Mouse (Mus musculus) splenic B cell, adult 2 months (primary cell): ENCODE results near the gene Tcte1.

Experiments
- DNase-seq: peaks from one replicate; pipeline ENCODE4 v3.0.0-alpha.2; 2011; ENCODE audit warnings: low read depth, low spot score
- H3K27me3 ChIP-seq: 2 replicates; pipeline ENCODE4 v1.6.1; 2012; ENCODE audit warnings: mild to moderate bottlenecking, low read length, moderate library complexity, mixed read lengths; ENCODE audit not compliant: control insufficient read depth, poor library complexity, insufficient read depth, severe bottlenecking
- H3K36me3 ChIP-seq: 2 replicates; pipeline ENCODE4 v1.6.1; 2012; ENCODE audit warnings: mild to moderate bottlenecking, low read length, moderate library complexity, mixed read lengths; ENCODE audit not compliant: control insufficient read depth, poor library complexity, insufficient read depth, severe bottlenecking

Gene Tcte1

GRCm38 (mm10) chr17:45574129-45574761, 51.0 kb downstream of the Tcte1 start:
- no peaks in the 10 kb centered on the region for H3K27me3 ChIP-seq
- peak; percentile 86 for DNase-seq
- peaks cover 18% of the 10 kb centered on the region for H3K36me3 ChIP-seq

GRCm38 (mm10) chr17:45575123-45575897, 52.1 kb downstream of the Tcte1 start:
- DNase-seq = no peak
- H3K27me3 ChIP-seq = no peaks in the 10 kb centered on the region
- H3K36me3 ChIP-seq = peaks cover 11% of the 10 kb centered on the region

GRCm38 (mm10) chr17:45578242-45578641, 55.0 kb downstream of the Tcte1 start:
- DNase-seq = no peak
- Histone ChIP-seq H3K36me3 (no peaks in the 10 kb centered on the region), H3K27me3 (no peaks in the 10 kb centered on the region)

GRCm38 (mm10) chr17:45578843-45579242, 55.6 kb downstream of the Tcte1 start:
- H3K36me3 ChIP-seq = no peaks in the 10 kb centered on the region
- no peaks in the 10 kb centered on the region for H3K27me3 ChIP-seq
- peak; percentile 67 for DNase-seq

GRCm38 (mm10) chr17:45579554-45579953, 56.3 kb downstream of the Tcte1 start:
- H3K27me3 ChIP-seq = no peaks in the 10 kb centered on the region
- DNase-seq = no peak
- H3K36me3 ChIP-seq = no peaks in the 10 kb centered on the region

- no peaks in the 10 kb centered on the region for H3K36me3 ChIP-seq
- H3K27me3 ChIP-seq = no peaks in the 10 kb centered on the region
- peak; percentile 41 for DNase-seq
Measured at GRCm38 (mm10) chr17:45580958-45581477, 57.8 kb downstream of the Tcte1 start.

GRCm38 (mm10) chr17:45581567-45581983, 58.3 kb downstream of the Tcte1 start:
- Histone ChIP-seq H3K27me3 (no peaks in the 10 kb centered on the region), H3K36me3 (no peaks in the 10 kb centered on the region)
- DNase-seq = peak; percentile 88

GRCm38 (mm10) chr17:45582188-45582587, 59.0 kb downstream of the Tcte1 start:
- no peaks in the 10 kb centered on the region for H3K27me3 ChIP-seq
- no peak for DNase-seq
- no peaks in the 10 kb centered on the region for H3K36me3 ChIP-seq

GRCm38 (mm10) chr17:45582715-45583355, 59.6 kb downstream of the Tcte1 start:
- H3K27me3 ChIP-seq = no peaks in the 10 kb centered on the region
- DNase-seq = peak; percentile 78
- no peaks in the 10 kb centered on the region for H3K36me3 ChIP-seq

- DNase-seq = peak; percentile 55
- Histone ChIP-seq H3K36me3 (no peaks in the 10 kb centered on the region), H3K27me3 (no peaks in the 10 kb centered on the region)
Measured at GRCm38 (mm10) chr17:45584096-45584896, 61.1 kb downstream of the Tcte1 start.

GRCm38 (mm10) chr17:45584939-45585678, 61.9 kb downstream of the Tcte1 start:
- peak; percentile 74 for DNase-seq
- Histone ChIP-seq H3K27me3 (no peaks in the 10 kb centered on the region), H3K36me3 (no peaks in the 10 kb centered on the region)

- no peak for DNase-seq
- Histone ChIP-seq H3K36me3 (no peaks in the 10 kb centered on the region), H3K27me3 (no peaks in the 10 kb centered on the region)
Measured at GRCm38 (mm10) chr17:45585725-45586448, 62.7 kb downstream of the Tcte1 start.

- Histone ChIP-seq H3K27me3 (no peaks in the 10 kb centered on the region), H3K36me3 (no peaks in the 10 kb centered on the region)
- peak; percentile 33 for DNase-seq
Measured at GRCm38 (mm10) chr17:45586449-45586837, 63.2 kb downstream of the Tcte1 start.
